Mouse (Mus musculus): ENCODE measurements around the gene Spsb1. TPM values are rescaled to one million over a fixed set of nuclear protein-coding genes. Genes with fewer than 3 reads are reported as not detected.

The Spsb1 gene
- polyA plus RNA-seq, 1 experiment from 2014 or later: 17.0 TPM

- H3K4me2 ChIP-seq (ENCODE audit: low read depth, low read length): no peak overlapping the region
- H3K36me3 ChIP-seq (ENCODE audit: control insufficient read depth, insufficient read depth, low read length): 0 out of 2 replicates have a peak, but pooled peaks cover 2% of the 10 kb centered on the region
- H3K9ac ChIP-seq (ENCODE audit: low read depth, low read length): no peak overlapping the region
- 60% methylated on average over 5 of the region's 5 CpGs for WGBS
- no peak overlapping the region for H3K4me3 ChIP-seq (ENCODE audit: low read length)
- no peak for ATAC-seq
- no peak overlapping the region for H3K27ac ChIP-seq (ENCODE audit: low read length)
- H3K9me3 ChIP-seq (ENCODE audit: control insufficient read depth, low read length): 0 out of 2 replicates have a peak, but pooled peaks cover 3% of the 10 kb centered on the region
- H3K27me3 ChIP-seq (replicated peaks; ENCODE audit: control insufficient read depth, insufficient read depth, low read length): no peaks in the 10 kb centered on the region
- H3K4me1 ChIP-seq (ENCODE audit: control insufficient read depth, insufficient read depth, low read length): peaks cover 30% of the 10 kb centered on the region
These were observed 17.9 kb downstream of the Spsb1 start for GRCm38 (mm10) chr4:149936921-149937320.

GRCm38 (mm10) chr4:149935470-149935869 is 19.4 kb downstream of the Spsb1 start:
- Histone ChIP-seq H3K27ac (ENCODE audit: low read length) (no peak overlapping the region), H3K4me3 (ENCODE audit: low read length) (no peak overlapping the region), H3K27me3 (replicated peaks; ENCODE audit: control insufficient read depth, insufficient read depth, low read length) (no peaks in the 10 kb centered on the region), H3K9ac (ENCODE audit: low read depth, low read length) (no peak overlapping the region), H3K36me3 (ENCODE audit: control insufficient read depth, insufficient read depth, low read length) (0 out of 2 replicates have a peak, but pooled peaks cover 2% of the 10 kb centered on the region), H3K4me1 (ENCODE audit: control insufficient read depth, insufficient read depth, low read length) (peaks cover 20% of the 10 kb centered on the region), H3K9me3 (ENCODE audit: control insufficient read depth, low read length) (0 out of 2 replicates have a peak, but pooled peaks cover 3% of the 10 kb centered on the region), H3K4me2 (ENCODE audit: low read depth, low read length) (no peak overlapping the region)
- WGBS: 89% methylated on average over 6 of the region's 6 CpGs
- ATAC-seq: no peak

GRCm38 (mm10) chr4:149933519-149934245 is 21.2 kb downstream of the Spsb1 start:
- no peaks in the 10 kb centered on the region for H3K27me3 ChIP-seq (replicated peaks; ENCODE audit: control insufficient read depth, insufficient read depth, low read length)
- H3K36me3 ChIP-seq (ENCODE audit: control insufficient read depth, insufficient read depth, low read length): 0 out of 2 replicates have a peak, but pooled peaks cover 2% of the 10 kb centered on the region
- peaks cover 12% of the 10 kb centered on the region; the same call in 1 of the 2 replicates for H3K4me1 ChIP-seq (ENCODE audit: control insufficient read depth, insufficient read depth, low read length)
- H3K4me2 ChIP-seq (ENCODE audit: low read depth, low read length): peak overlapping the region; percentile 4
- ATAC-seq: peak; percentile 83
- H3K9me3 ChIP-seq (ENCODE audit: control insufficient read depth, low read length): 0 out of 2 replicates have a peak, but pooled peaks cover 3% of the 10 kb centered on the region
- H3K4me3 ChIP-seq (ENCODE audit: low read length): no peak overlapping the region
- H3K9ac ChIP-seq (ENCODE audit: low read depth, low read length): no peak overlapping the region
- H3K27ac ChIP-seq (ENCODE audit: low read length): peak overlapping the region; percentile 34
- WGBS: 71% methylated on average over 16 of the region's 16 CpGs

- Histone ChIP-seq H3K27me3 (replicated peaks; ENCODE audit: control insufficient read depth, insufficient read depth, low read length) (no peaks in the 10 kb centered on the region), H3K9me3 (ENCODE audit: control insufficient read depth, low read length) (0 out of 2 replicates have a peak, but pooled peaks cover 3% of the 10 kb centered on the region), H3K4me3 (ENCODE audit: low read length) (no peak overlapping the region), H3K36me3 (ENCODE audit: control insufficient read depth, insufficient read depth, low read length) (0 out of 2 replicates have a peak, but pooled peaks cover 2% of the 10 kb centered on the region), H3K4me1 (ENCODE audit: control insufficient read depth, insufficient read depth, low read length) (peaks cover 12% of the 10 kb centered on the region; the same call in 1 of the 2 replicates), H3K27ac (ENCODE audit: low read length) (no peak overlapping the region), H3K4me2 (ENCODE audit: low read depth, low read length) (no peak overlapping the region), H3K9ac (ENCODE audit: low read depth, low read length) (no peak overlapping the region)
- WGBS: 75% methylated on average over 7 of the region's 7 CpGs
- no peak for ATAC-seq
These were observed 21.8 kb downstream of the Spsb1 start for GRCm38 (mm10) chr4:149933025-149933424.

- no peak for ATAC-seq
- H3K4me2 ChIP-seq (ENCODE audit: low read depth, low read length): no peak overlapping the region
- H3K27ac ChIP-seq (ENCODE audit: low read length): no peak overlapping the region
- WGBS: 88% methylated on average over 9 of the region's 9 CpGs
- no peaks in the 10 kb centered on the region for H3K27me3 ChIP-seq (replicated peaks; ENCODE audit: control insufficient read depth, insufficient read depth, low read length)
- H3K9me3 ChIP-seq (ENCODE audit: control insufficient read depth, low read length): 0 out of 2 replicates have a peak, but pooled peaks cover 3% of the 10 kb centered on the region
- 0 out of 2 replicates have a peak, but pooled peaks cover 2% of the 10 kb centered on the region for H3K36me3 ChIP-seq (ENCODE audit: control insufficient read depth, insufficient read depth, low read length)
- H3K4me1 ChIP-seq (ENCODE audit: control insufficient read depth, insufficient read depth, low read length): peaks cover 12% of the 10 kb centered on the region; the same call in 1 of the 2 replicates
- no peak overlapping the region for H3K9ac ChIP-seq (ENCODE audit: low read depth, low read length)
- no peak overlapping the region for H3K4me3 ChIP-seq (ENCODE audit: low read length)
These were observed 22.6 kb downstream of the Spsb1 start for GRCm38 (mm10) chr4:149932108-149932815.

GRCm38 (mm10) chr4:149930755-149931154 is 24.1 kb downstream of the Spsb1 start:
- no peaks in the 10 kb centered on the region for H3K27me3 ChIP-seq (replicated peaks; ENCODE audit: control insufficient read depth, insufficient read depth, low read length)
- H3K36me3 ChIP-seq (ENCODE audit: control insufficient read depth, insufficient read depth, low read length): 0 out of 2 replicates have a peak, but pooled peaks cover 2% of the 10 kb centered on the region
- no peak overlapping the region for H3K4me3 ChIP-seq (ENCODE audit: low read length)
- no peak overlapping the region for H3K27ac ChIP-seq (ENCODE audit: low read length)
- H3K4me1 ChIP-seq (ENCODE audit: control insufficient read depth, insufficient read depth, low read length): peaks cover 12% of the 10 kb centered on the region; the same call in 1 of the 2 replicates
- H3K4me2 ChIP-seq (ENCODE audit: low read depth, low read length): no peak overlapping the region
- H3K9me3 ChIP-seq (ENCODE audit: control insufficient read depth, low read length): 0 out of 2 replicates have a peak, but pooled peaks cover 3% of the 10 kb centered on the region
- ATAC-seq: no peak
- 69% methylated on average over 3 of the region's 3 CpGs for WGBS
- H3K9ac ChIP-seq (ENCODE audit: low read depth, low read length): no peak overlapping the region

- ATAC-seq: no peak
- no peak overlapping the region for H3K27ac ChIP-seq (ENCODE audit: low read length)
These were observed 31.8 kb downstream of the Spsb1 start for GRCm38 (mm10) chr4:149923014-149923413.

GRCm38 (mm10) chr4:149922121-149922718 is 32.6 kb downstream of the Spsb1 start:
- ATAC-seq: peak; percentile 12; the same call in 1 of the 2 replicates

More at GRCm38 (mm10) chr4:149923014-149923413, 31.8 kb downstream of the Spsb1 start:
- Histone ChIP-seq H3K36me3 (ENCODE audit: control insufficient read depth, insufficient read depth, low read length) (no peaks in the 10 kb centered on the region), H3K9me3 (ENCODE audit: control insufficient read depth, low read length) (no peaks in the 10 kb centered on the region), H3K4me3 (ENCODE audit: low read length) (no peak overlapping the region), H3K9ac (ENCODE audit: low read depth, low read length) (no peak overlapping the region), H3K4me2 (ENCODE audit: low read depth, low read length) (no peak overlapping the region), H3K4me1 (ENCODE audit: control insufficient read depth, insufficient read depth, low read length) (peaks cover 52% of the 10 kb centered on the region), H3K27me3 (replicated peaks; ENCODE audit: control insufficient read depth, insufficient read depth, low read length) (no peaks in the 10 kb centered on the region)
- 74% methylated on average over 5 of the region's 5 CpGs for WGBS

GRCm38 (mm10) chr4:149920886-149921285 is 34.0 kb downstream of the Spsb1 start:
- WGBS: 22% methylated on average over 12 of the region's 12 CpGs
- peaks cover 63% of the 10 kb centered on the region for H3K4me1 ChIP-seq (ENCODE audit: control insufficient read depth, insufficient read depth, low read length)
- peak; percentile 23 for ATAC-seq
- H3K27ac ChIP-seq (ENCODE audit: low read length): peak overlapping the region; percentile 86
- H3K4me2 ChIP-seq (ENCODE audit: low read depth, low read length): 0 out of 2 replicates have a peak overlapping the region, but pooled peaks have one; percentile 5
- H3K27me3 ChIP-seq (replicated peaks; ENCODE audit: control insufficient read depth, insufficient read depth, low read length): no peaks in the 10 kb centered on the region
- H3K9ac ChIP-seq (ENCODE audit: low read depth, low read length): peak overlapping the region; percentile 52
- H3K9me3 ChIP-seq (ENCODE audit: control insufficient read depth, low read length): no peaks in the 10 kb centered on the region
- H3K4me3 ChIP-seq (ENCODE audit: low read length): no peak overlapping the region
- H3K36me3 ChIP-seq (ENCODE audit: control insufficient read depth, insufficient read depth, low read length): no peaks in the 10 kb centered on the region

More at GRCm38 (mm10) chr4:149922121-149922718, 32.6 kb downstream of the Spsb1 start:
- H3K4me1 ChIP-seq (ENCODE audit: control insufficient read depth, insufficient read depth, low read length): peaks cover 60% of the 10 kb centered on the region
- H3K36me3 ChIP-seq (ENCODE audit: control insufficient read depth, insufficient read depth, low read length): no peaks in the 10 kb centered on the region
- peak overlapping the region; percentile 5 for H3K9ac ChIP-seq (ENCODE audit: low read depth, low read length)
- no peak overlapping the region for H3K4me2 ChIP-seq (ENCODE audit: low read depth, low read length)
- H3K27me3 ChIP-seq (replicated peaks; ENCODE audit: control insufficient read depth, insufficient read depth, low read length): no peaks in the 10 kb centered on the region
- 24% methylated on average over 14 of the region's 14 CpGs for WGBS
- H3K27ac ChIP-seq (ENCODE audit: low read length): peak overlapping the region; percentile 50
- no peak overlapping the region for H3K4me3 ChIP-seq (ENCODE audit: low read length)
- H3K9me3 ChIP-seq (ENCODE audit: control insufficient read depth, low read length): no peaks in the 10 kb centered on the region

All from intestine, embryonic 16.5 days (tissue).